Mouse (Mus musculus) mature B cell (primary cell): ENCODE data around the gene Dhx35.

Source experiments
- in situ Hi-C: fragments of 300-500 bp; cut with MboI; formaldehyde crosslinking; loops from 2 replicates; pipeline ENCODE4 v1.14.3; 2019

Dhx35 gene

GRCm38 (mm10) chr2:158803575-158803974, 9.0 kb downstream of the Dhx35 start:
- in situ Hi-C loops: no loop called here

GRCm38 (mm10) chr2:158815686-158816085, 21.1 kb downstream of the Dhx35 start:
- in situ Hi-C loops: no loop called here

DNA sequence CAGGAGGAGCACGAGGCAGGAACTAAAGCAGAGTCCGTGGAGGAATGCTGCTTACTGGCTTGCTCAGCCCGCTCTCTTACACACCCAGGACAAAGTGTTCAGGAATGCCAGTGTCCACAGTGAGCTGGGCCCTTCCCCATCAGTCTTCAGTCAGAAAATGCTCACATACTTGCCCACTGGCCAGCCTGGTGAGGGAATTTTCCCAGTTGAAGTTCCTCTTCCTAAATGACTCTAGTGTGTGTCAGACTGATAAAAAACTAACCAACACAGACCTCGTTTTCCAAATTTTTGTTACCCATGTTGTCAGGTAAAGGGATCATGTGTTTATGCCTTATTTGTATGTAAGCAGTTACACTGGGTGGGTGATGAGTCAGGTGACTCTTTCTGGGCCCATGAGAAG, 21.6 kb downstream of the Dhx35 start:
- in situ Hi-C loops: no loop called here

GRCm38 (mm10) chr2:158817708-158818107, 23.1 kb downstream of the Dhx35 start:
- in situ Hi-C loops: no loop called here

DNA sequence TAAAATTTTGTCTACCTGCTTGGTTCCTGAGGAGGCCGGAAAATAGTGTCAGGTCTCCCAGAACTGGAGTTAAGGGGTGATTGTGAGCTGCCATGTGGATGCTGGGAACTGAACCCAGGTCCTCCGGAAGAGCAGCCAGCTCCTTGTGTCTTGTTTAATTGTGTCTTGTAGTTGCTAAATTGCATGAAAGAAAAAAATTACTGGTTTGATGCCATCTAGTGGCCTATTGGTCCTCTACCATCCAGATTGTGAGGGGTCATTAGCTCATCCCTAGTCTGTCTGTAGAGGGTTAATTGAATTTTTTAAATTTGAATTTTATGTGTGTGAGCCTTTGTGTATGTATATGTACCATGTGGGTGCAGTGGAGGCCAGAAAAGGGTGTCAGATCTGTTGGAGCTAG, 33.5 kb downstream of the Dhx35 start:
- in situ Hi-C loops: no loop called here

DNA sequence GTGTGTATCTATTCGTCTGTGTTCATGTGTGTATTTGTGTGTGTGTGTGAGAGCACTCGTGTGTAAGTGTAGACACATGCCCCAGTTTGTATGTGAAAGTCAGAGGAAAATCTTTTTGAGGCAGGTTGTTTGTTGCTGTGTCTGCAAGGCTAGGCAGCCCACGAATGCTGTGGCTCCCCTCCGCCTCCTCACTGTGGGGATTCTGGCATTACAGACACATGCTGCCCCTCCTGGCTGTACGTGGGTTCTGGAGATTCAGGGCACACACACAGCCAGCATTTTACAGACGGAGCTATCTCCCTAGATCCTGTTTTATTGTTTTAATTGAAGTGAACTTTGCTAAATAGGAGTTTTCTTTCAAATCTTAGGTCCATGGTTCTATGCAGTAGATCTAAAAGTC, 35.1 kb downstream of the Dhx35 start:
- in situ Hi-C loops: no loop called here

DNA sequence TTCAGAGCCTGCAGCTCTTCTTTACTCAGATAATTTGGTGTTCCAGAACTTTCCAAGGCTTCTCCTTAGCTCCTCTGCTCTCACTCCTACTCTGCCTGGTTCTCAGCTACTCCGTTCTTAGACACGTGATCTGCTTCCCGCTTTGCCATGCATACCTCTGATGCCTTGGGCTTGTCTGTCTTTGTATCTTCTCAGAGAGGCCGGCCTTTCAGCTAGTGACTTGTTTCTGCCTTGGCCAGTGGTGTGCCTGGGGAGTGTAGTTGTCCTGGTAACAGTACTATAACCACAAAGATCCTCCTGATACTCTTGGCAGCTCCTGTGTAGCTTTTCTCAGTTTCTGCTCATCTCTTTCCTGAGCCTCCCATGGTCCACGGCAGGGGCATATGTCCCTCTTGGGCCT, 38.6 kb downstream of the Dhx35 start:
- in situ Hi-C loops: no loop called here

- in situ Hi-C loops: no loop called here
These were observed 39.0 kb downstream of the Dhx35 start for GRCm38 (mm10) chr2:158833645-158834044.

GRCm38 (mm10) chr2:158843287-158843686, 48.7 kb downstream of the Dhx35 start:
- in situ Hi-C loops: no loop called here

DNA sequence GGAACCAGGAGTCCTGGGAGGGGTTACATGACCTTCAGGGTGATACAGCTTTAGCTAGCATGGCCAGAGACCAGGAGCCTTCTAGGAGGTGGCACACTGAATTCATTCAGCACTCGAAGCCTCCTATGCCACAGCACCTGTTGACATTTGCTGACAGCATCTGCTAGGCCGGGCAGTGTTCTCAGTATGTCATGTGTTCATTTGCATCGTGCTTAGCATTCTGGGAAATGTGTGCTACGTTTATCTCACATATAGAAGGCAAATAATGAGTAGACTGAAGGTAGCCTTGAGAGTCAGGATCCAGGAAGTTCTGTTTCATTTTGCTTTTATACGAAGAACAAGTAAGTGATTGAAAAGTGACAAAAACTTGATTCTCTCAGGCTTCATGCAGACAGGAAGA, 50.4 kb downstream of the Dhx35 start:
- in situ Hi-C loops: no loop called here

GRCm38 (mm10) chr2:158846208-158846607, 51.6 kb downstream of the Dhx35 start:
- in situ Hi-C loops: no loop called here

DNA sequence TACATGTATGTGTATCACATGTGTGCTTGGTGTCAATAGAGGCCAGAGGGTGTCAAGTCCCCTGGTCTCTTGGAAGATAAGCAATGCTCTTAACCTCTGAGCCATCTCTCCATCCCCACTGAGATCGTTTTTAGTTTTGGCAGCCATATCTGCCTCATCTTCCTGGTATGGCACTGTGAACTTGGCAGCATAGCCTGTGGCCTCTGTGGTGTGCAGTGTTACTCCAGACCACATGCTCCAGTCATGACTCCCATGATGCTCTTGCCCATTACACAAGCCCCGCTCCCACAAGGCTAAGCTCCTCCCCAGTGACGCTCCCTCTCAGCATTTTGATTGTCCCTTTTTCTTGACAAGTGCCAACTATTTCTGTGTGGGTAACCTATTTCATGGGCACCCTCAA, 53.4 kb downstream of the Dhx35 start:
- in situ Hi-C loops: no loop called here

GRCm38 (mm10) chr2:158849416-158849815, 54.8 kb downstream of the Dhx35 start:
- in situ Hi-C loops: no loop called here

GRCm38 (mm10) chr2:158852579-158852978, 58.0 kb downstream of the Dhx35 start:
- in situ Hi-C loops: loop anchor here (25.0 kb wide), 1 partner anchor 1735 kb away; no protein-coding TSS in a partner anchor

DNA sequence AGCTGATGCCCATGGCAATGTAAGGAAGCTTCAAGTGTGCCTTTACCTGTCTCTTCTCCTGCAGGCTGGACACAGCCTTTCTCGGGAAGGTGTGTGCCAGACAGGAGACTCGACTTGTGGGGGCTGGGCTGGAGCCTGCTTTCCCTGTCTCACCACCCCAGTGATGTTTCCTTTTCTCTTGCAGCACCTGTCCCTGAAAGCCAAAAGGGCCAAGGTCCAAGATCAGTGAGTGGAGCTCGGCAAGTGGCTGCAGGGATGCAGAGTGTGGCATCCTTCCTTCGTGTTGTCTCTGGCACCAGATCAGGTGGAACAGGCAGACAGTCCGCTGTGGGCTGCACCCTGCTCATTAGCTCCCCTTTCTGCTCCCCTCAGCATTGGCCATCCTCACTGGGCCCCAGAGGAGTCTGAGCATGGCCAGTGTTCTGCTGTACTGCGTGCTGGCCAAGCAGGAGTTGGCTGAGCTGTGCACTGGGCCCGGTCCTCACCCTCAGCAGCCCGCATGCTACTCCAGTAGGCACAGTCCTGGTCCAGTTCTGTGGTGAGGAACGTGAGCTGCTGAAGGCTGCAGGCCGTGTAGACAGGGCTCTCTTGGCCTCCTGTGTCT, 62.4 kb downstream of the Dhx35 start:
- in situ Hi-C loops: loop anchor here (25.0 kb wide), 1 partner anchor 1730 kb away; no protein-coding TSS in a partner anchor

DNA sequence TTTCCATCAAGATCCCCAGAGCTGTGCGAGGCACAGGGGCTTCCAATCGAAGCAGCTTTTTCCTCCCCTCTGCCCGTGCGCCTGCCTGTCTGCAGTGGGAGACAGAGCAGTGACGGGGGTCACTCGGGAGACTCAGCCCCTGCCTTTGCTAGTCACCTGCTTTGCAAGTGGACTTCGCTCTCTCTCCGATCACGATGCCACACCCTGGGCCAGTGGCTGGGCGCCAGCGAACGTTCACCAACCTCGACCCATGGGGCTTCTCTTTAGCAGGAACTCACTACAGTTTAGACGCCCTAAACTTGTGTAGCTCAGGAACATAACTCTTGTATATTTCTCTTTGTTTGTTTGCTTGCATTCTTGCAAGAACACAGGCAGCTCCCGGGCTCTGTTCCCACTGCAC, 63.0 kb downstream of the Dhx35 start:
- in situ Hi-C loops: loop anchor here (25.0 kb wide), 1 partner anchor 1730 kb away; no protein-coding TSS in a partner anchor

DNA sequence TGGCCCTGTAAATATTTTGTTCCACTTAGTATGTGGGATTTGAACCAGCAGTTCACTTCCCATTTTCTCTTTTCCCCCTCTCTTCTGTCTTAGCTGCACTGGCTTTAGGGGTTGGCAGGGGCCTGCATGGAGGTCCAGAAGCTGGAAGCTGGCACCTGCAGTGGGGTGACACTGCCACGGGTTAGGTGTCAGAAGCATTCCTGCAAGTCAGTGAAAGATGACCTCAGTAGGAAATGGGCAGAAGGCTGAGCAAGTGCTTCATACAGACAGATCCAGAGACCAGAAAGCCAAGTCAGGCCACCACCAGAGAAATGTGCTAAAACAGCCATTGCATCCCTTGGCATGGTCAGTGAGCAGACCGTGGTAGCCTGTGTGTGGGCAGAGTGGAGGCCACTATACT, 66.5 kb downstream of the Dhx35 start:
- in situ Hi-C loops: loop anchor here (10.0 to 25.0 kb wide), 2 partner anchors 316 to 1726 kb away; no protein-coding TSS in a partner anchor

- in situ Hi-C loops: loop anchor here (10.0 to 25.0 kb wide), 2 partner anchors 319 to 1724 kb away; no protein-coding TSS in a partner anchor
These were observed 68.9 kb downstream of the Dhx35 start for GRCm38 (mm10) chr2:158863341-158864125.

- in situ Hi-C loops: loop anchor here (10.0 to 25.0 kb wide), 2 partner anchors 319 to 1723 kb away; no protein-coding TSS in a partner anchor
These were observed 69.5 kb downstream of the Dhx35 start for GRCm38 (mm10) chr2:158864126-158864458.

- in situ Hi-C loops: loop anchor here (10.0 to 25.0 kb wide), 2 partner anchors 321 to 1722 kb away; no protein-coding TSS in a partner anchor
These were observed 70.8 kb downstream of the Dhx35 start for GRCm38 (mm10) chr2:158865358-158865757.

DNA sequence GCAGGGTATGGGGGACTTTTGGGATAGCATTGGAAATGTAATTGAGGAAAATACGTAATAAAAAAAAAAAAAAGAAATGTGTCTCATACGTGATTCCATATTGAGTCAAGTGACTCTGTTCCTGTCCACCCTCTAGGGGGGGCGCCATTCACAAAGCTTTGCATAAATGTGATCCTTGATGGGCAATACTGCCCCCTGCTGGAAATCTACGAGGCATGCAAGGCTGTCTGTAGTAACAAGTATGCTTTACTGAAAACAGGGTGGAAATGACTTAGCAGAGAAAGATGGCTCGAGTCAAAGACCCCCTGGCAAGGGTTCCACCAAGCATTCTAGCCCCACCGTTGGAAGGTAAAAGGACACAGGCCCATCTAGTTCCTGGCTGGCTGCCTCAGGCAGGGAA, 92.0 kb downstream of the Dhx35 start:
- in situ Hi-C loops: no loop called here

DNA sequence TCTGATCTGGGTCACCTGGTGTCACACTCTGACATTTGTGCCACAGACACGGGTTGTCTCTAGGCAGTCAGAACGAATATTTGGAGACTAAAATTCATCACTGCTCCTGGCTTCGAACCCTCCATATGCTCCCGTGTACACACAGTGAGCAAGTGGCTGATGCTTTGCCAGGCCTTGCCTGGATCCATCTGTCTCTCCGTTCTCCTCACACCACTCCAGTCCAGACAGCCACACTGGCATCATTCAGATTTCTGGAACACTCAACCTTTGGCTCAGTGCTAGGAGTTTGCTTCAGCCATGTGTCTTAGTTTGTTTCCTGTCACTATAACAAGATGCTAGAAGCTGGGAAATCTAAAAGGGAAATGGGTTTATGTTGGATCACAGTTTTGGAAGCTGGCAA, 93.9 kb downstream of the Dhx35 start:
- in situ Hi-C loops: no loop called here

- in situ Hi-C loops: no loop called here
These were observed 94.6 kb downstream of the Dhx35 start for GRCm38 (mm10) chr2:158889201-158889600.
